Mouse (Mus musculus): ENCODE measurements around the gene Rpl22.

GRCm38 (mm10) chr4:152313934-152314333 is 11.6 kb upstream of the Rpl22 start:
- TF ChIP-seq CTCF (IDR thresholded peaks at IDR 0.05; ENCODE audit: control insufficient read depth, insufficient read depth, low read length) (no peak), POLR2A (IDR thresholded peaks at IDR 0.05; ENCODE audit: borderline replicate concordance, control insufficient read depth, low read depth, low read length) (no peak)

Data from bone marrow, adult 2 months (tissue).